Mouse (Mus musculus) hindbrain, embryonic 15.5 days (tissue): Measurements from ENCODE around the gene Paqr3. TPM values are rescaled to one million over a fixed set of nuclear protein-coding genes. Genes with fewer than 3 reads are reported as not detected.

Source experiments
- ATAC-seq: fragments of 200-750 bp; cut with Nextera tagmentation; 2 replicates; pipeline ENCODE4 v1.8.0; 2017; ENCODE audit warnings: low read depth, moderate number of reproducible peaks, moderate TSS enrichment; ENCODE audit not compliant: low FRiP score
- H3K27ac ChIP-seq: fragments of 300-500 bp; sonication (generic); replicated peaks from 2 replicates; pipeline ENCODE4 v1.5.1; 2015; ENCODE audit warnings: mild to moderate bottlenecking, inconsistent platforms
- H3K27me3 ChIP-seq: fragments of 300-500 bp; sonication (generic); 2 replicates; pipeline ENCODE4 v1.6.1; 2015; ENCODE audit warnings: control low read depth, inconsistent platforms
- H3K36me3 ChIP-seq: fragments of 300-500 bp; sonication (generic); 2 replicates; pipeline ENCODE4 v1.6.1; 2015; ENCODE audit warnings: control low read depth, inconsistent platforms
- H3K4me1 ChIP-seq: fragments of 300-500 bp; sonication (generic); replicated peaks from 2 replicates; pipeline ENCODE4 v1.6.1; 2015; ENCODE audit warnings: control low read depth, inconsistent platforms
- H3K4me2 ChIP-seq: fragments of 300-500 bp; sonication (generic); 2 replicates; pipeline ENCODE4 v1.6.1; 2015; ENCODE audit warnings: moderate library complexity, mild to moderate bottlenecking, inconsistent platforms
- H3K4me3 ChIP-seq: fragments of 300-500 bp; sonication (generic); 2 replicates; pipeline ENCODE4 v1.5.1; 2015; ENCODE audit warnings: mild to moderate bottlenecking, inconsistent platforms
- H3K9ac ChIP-seq: fragments of 300-500 bp; sonication (generic); 2 replicates; pipeline ENCODE4 v1.6.1; 2015; ENCODE audit warnings: inconsistent platforms
- H3K9me3 ChIP-seq: fragments of 300-500 bp; sonication (generic); 2 replicates; pipeline ENCODE4 v1.6.1; 2016; ENCODE audit warnings: control low read depth, inconsistent platforms
- WGBS: fragments of 180-500 bp; shearing (Covaris S2); methylation state at CpG from one replicate; pipeline ENCODE4 v1.1.7; 2015; 5-methylcytosine and 5-hydroxymethylcytosine counted together
- polyA plus RNA-seq: library from polyadenylated mRNA; unstranded; fragments of >200 nt; fragmentation: Nextera tagmentation; extraction: Ambion mirVana; gene quantifications from 2 replicates; pipeline ENCODE4 v1.2.1, GENCODE M21; 2015

Paqr3 gene
- polyA plus RNA-seq, 1 experiment from 2014 or later = 17.9 TPM

GRCm38 (mm10) chr5:97083701-97084100 is 27.7 kb downstream of the Paqr3 start:
- ATAC-seq = no peak
- Histone ChIP-seq H3K27me3 (no peaks in the 10 kb centered on the region), H3K9me3 (no peaks in the 10 kb centered on the region), H3K4me2 (no peak overlapping the region), H3K4me3 (no peak overlapping the region), H3K4me1 (no peaks in the 10 kb centered on the region), H3K36me3 (peaks cover 31% of the 10 kb centered on the region), H3K27ac (no peak overlapping the region), H3K9ac (no peak overlapping the region)
- WGBS = 92% methylated on average over 6 of the region's 6 CpGs

GRCm38 (mm10) chr5:97081481-97081880 is 29.9 kb downstream of the Paqr3 start:
- H3K4me3 ChIP-seq = no peak overlapping the region
- ATAC-seq = 0 out of 2 replicates have a peak, but pooled peaks have one; percentile 48
- no peak overlapping the region for H3K9ac ChIP-seq
- no peaks in the 10 kb centered on the region for H3K27me3 ChIP-seq
- 64% methylated on average over 3 of the region's 3 CpGs for WGBS
- H3K36me3 ChIP-seq = peaks cover 14% of the 10 kb centered on the region
- H3K27ac ChIP-seq = no peak overlapping the region
- H3K4me2 ChIP-seq = no peak overlapping the region
- peaks cover 3% of the 10 kb centered on the region; the same call in 1 of the 2 replicates for H3K4me1 ChIP-seq
- H3K9me3 ChIP-seq = no peaks in the 10 kb centered on the region

- no peak for ATAC-seq
- Histone ChIP-seq H3K36me3 (no peaks in the 10 kb centered on the region; the same call in 1 of the 2 replicates), H3K27me3 (no peaks in the 10 kb centered on the region), H3K9me3 (no peaks in the 10 kb centered on the region), H3K4me2 (no peak overlapping the region), H3K27ac (no peak overlapping the region), H3K4me3 (no peak overlapping the region), H3K4me1 (peaks cover 3% of the 10 kb centered on the region; the same call in 1 of the 2 replicates), H3K9ac (no peak overlapping the region)
- 77% methylated on average over 5 of the region's 5 CpGs for WGBS
Measured at GRCm38 (mm10) chr5:97078641-97079040, 32.8 kb downstream of the Paqr3 start.

GRCm38 (mm10) chr5:97077676-97078075 is 33.7 kb downstream of the Paqr3 start:
- no peaks in the 10 kb centered on the region for H3K9me3 ChIP-seq
- H3K4me2 ChIP-seq = no peak overlapping the region
- no peak overlapping the region for H3K4me3 ChIP-seq
- ATAC-seq = peak; percentile 47; the same call in 1 of the 2 replicates
- H3K27me3 ChIP-seq = no peaks in the 10 kb centered on the region
- H3K4me1 ChIP-seq = peaks cover 3% of the 10 kb centered on the region; the same call in 1 of the 2 replicates
- WGBS = 52% methylated on average over 7 of the region's 7 CpGs
- H3K9ac ChIP-seq = no peak overlapping the region
- no peaks in the 10 kb centered on the region; the same call in 1 of the 2 replicates for H3K36me3 ChIP-seq
- H3K27ac ChIP-seq = no peak overlapping the region

GRCm38 (mm10) chr5:97076167-97076566 is 35.2 kb downstream of the Paqr3 start:
- H3K4me3 ChIP-seq = no peak overlapping the region
- H3K36me3 ChIP-seq = no peaks in the 10 kb centered on the region
- no peak overlapping the region for H3K4me2 ChIP-seq
- peaks cover 3% of the 10 kb centered on the region; the same call in 1 of the 2 replicates for H3K4me1 ChIP-seq
- H3K27ac ChIP-seq = no peak overlapping the region
- no peak overlapping the region for H3K9ac ChIP-seq
- WGBS = 95% methylated on average over 5 of the region's 5 CpGs
- no peaks in the 10 kb centered on the region for H3K9me3 ChIP-seq
- no peaks in the 10 kb centered on the region for H3K27me3 ChIP-seq
- ATAC-seq = no peak

GRCm38 (mm10) chr5:97075476-97076151 is 35.8 kb downstream of the Paqr3 start:
- WGBS = 91% methylated on average over 11 of the region's 11 CpGs

GRCm38 (mm10) chr5:97065746-97066145 is 45.6 kb downstream of the Paqr3 start:
- H3K4me3 ChIP-seq = no peak overlapping the region
- peaks cover 50% of the 10 kb centered on the region for H3K36me3 ChIP-seq
- no peaks in the 10 kb centered on the region for H3K4me1 ChIP-seq
- H3K4me2 ChIP-seq = no peak overlapping the region
- H3K27ac ChIP-seq = no peak overlapping the region
- no peaks in the 10 kb centered on the region for H3K9me3 ChIP-seq
- no peak for ATAC-seq
- H3K27me3 ChIP-seq = no peaks in the 10 kb centered on the region
- WGBS = 88% methylated on average over 4 of the region's 4 CpGs
- no peak overlapping the region for H3K9ac ChIP-seq

More at GRCm38 (mm10) chr5:97075476-97076151, 35.8 kb downstream of the Paqr3 start:
- Histone ChIP-seq H3K9ac (no peak overlapping the region), H3K9me3 (no peaks in the 10 kb centered on the region), H3K36me3 (0 out of 2 replicates have a peak, but pooled peaks cover 1% of the 10 kb centered on the region), H3K27ac (no peak overlapping the region), H3K4me1 (peaks cover 3% of the 10 kb centered on the region; the same call in 1 of the 2 replicates), H3K27me3 (no peaks in the 10 kb centered on the region), H3K4me2 (no peak overlapping the region), H3K4me3 (no peak overlapping the region)
- ATAC-seq = no peak

- Histone ChIP-seq H3K4me3 (no peak overlapping the region), H3K9ac (no peak overlapping the region), H3K4me1 (no peaks in the 10 kb centered on the region), H3K4me2 (no peak overlapping the region), H3K36me3 (peaks cover 38% of the 10 kb centered on the region), H3K9me3 (no peaks in the 10 kb centered on the region), H3K27ac (no peak overlapping the region), H3K27me3 (no peaks in the 10 kb centered on the region)
- 89% methylated on average over 1 of the region's 1 CpGs for WGBS
- ATAC-seq = no peak
Measured at GRCm38 (mm10) chr5:97062041-97062440, 49.4 kb downstream of the Paqr3 start.

- H3K4me1 ChIP-seq = no peaks in the 10 kb centered on the region
- peaks cover 27% of the 10 kb centered on the region for H3K36me3 ChIP-seq
- H3K9me3 ChIP-seq = no peaks in the 10 kb centered on the region
- H3K27me3 ChIP-seq = no peaks in the 10 kb centered on the region
- 60% methylated on average over 3 of the region's 3 CpGs for WGBS
- no peak overlapping the region for H3K4me2 ChIP-seq
- no peak overlapping the region for H3K27ac ChIP-seq
- no peak for ATAC-seq
- H3K4me3 ChIP-seq = no peak overlapping the region
- no peak overlapping the region for H3K9ac ChIP-seq
Measured at GRCm38 (mm10) chr5:97060864-97061263, 50.5 kb downstream of the Paqr3 start.

GRCm38 (mm10) chr5:97056791-97057450 is 54.5 kb downstream of the Paqr3 start:
- Histone ChIP-seq H3K4me1 (no peaks in the 10 kb centered on the region), H3K27me3 (no peaks in the 10 kb centered on the region), H3K9me3 (no peaks in the 10 kb centered on the region), H3K4me2 (no peak overlapping the region), H3K4me3 (no peak overlapping the region), H3K36me3 (peaks cover 9% of the 10 kb centered on the region), H3K9ac (no peak overlapping the region), H3K27ac (no peak overlapping the region)
- WGBS = 85% methylated on average over 12 of the region's 12 CpGs
- no peak for ATAC-seq

GRCm38 (mm10) chr5:97056359-97056758 is 55.0 kb downstream of the Paqr3 start:
- peaks cover 9% of the 10 kb centered on the region for H3K36me3 ChIP-seq
- no peak overlapping the region for H3K4me3 ChIP-seq
- no peak for ATAC-seq
- no peaks in the 10 kb centered on the region for H3K9me3 ChIP-seq
- no peak overlapping the region for H3K4me2 ChIP-seq
- no peak overlapping the region for H3K27ac ChIP-seq
- H3K4me1 ChIP-seq = no peaks in the 10 kb centered on the region
- H3K9ac ChIP-seq = no peak overlapping the region
- H3K27me3 ChIP-seq = no peaks in the 10 kb centered on the region
- 82% methylated on average over 3 of the region's 3 CpGs for WGBS

- H3K9ac ChIP-seq = no peak overlapping the region
- H3K36me3 ChIP-seq = peaks cover 9% of the 10 kb centered on the region
- H3K9me3 ChIP-seq = no peaks in the 10 kb centered on the region
- ATAC-seq = peak; percentile 56; the same call in 1 of the 2 replicates
- H3K27me3 ChIP-seq = no peaks in the 10 kb centered on the region
- no peak overlapping the region for H3K4me3 ChIP-seq
- no peak overlapping the region for H3K4me2 ChIP-seq
- WGBS = 5% methylated on average over 1 of the region's 1 CpGs
- H3K4me1 ChIP-seq = no peaks in the 10 kb centered on the region
- no peak overlapping the region for H3K27ac ChIP-seq
Measured at GRCm38 (mm10) chr5:97055511-97056068, 55.8 kb downstream of the Paqr3 start.
